Mouse (Mus musculus) intestine, postnatal 0 days (tissue): ENCODE results near the gene Osbpl10. TPM values are rescaled to one million over a fixed set of nuclear protein-coding genes. Genes with fewer than 3 reads are reported as not detected.

Experiments used
- ATAC-seq: fragments of 200-750 bp; cut with Nextera tagmentation; 2 replicates; pipeline ENCODE4 v1.8.0; 2017; ENCODE audit warnings: mild to moderate bottlenecking, moderate TSS enrichment, moderate library complexity
- H3K27ac ChIP-seq: fragments of 300-500 bp; sonication (generic); 2 replicates; pipeline ENCODE4 v1.5.1; 2014; ENCODE audit warnings: mild to moderate bottlenecking, low read depth, low read length, moderate library complexity
- H3K27me3 ChIP-seq: fragments of 300-500 bp; sonication (generic); replicated peaks from 2 replicates; pipeline ENCODE4 v1.6.1; 2014; ENCODE audit warnings: low read length, mixed read lengths; ENCODE audit not compliant: control insufficient read depth, insufficient read depth
- H3K36me3 ChIP-seq: fragments of 300-500 bp; sonication (generic); 2 replicates; pipeline ENCODE4 v1.6.1; 2014; ENCODE audit warnings: mild to moderate bottlenecking, moderate library complexity; ENCODE audit not compliant: control insufficient read depth, insufficient read depth
- H3K4me1 ChIP-seq: fragments of 300-500 bp; sonication (generic); replicated peaks from 2 replicates; pipeline ENCODE4 v1.6.1; 2014; ENCODE audit warnings: antibody characterized with exemption, low read length, mixed read lengths; ENCODE audit not compliant: control insufficient read depth, insufficient read depth
- H3K4me2 ChIP-seq: fragments of 300-500 bp; sonication (generic); replicated peaks from 2 replicates; pipeline ENCODE4 v1.6.1; 2014; ENCODE audit warnings: low read depth, mild to moderate bottlenecking, moderate library complexity
- H3K4me3 ChIP-seq: fragments of 300-500 bp; sonication (generic); 2 replicates; pipeline ENCODE4 v1.5.1; 2014; ENCODE audit warnings: low read depth, low read length
- H3K9ac ChIP-seq: fragments of 300-500 bp; sonication (generic); 2 replicates; pipeline ENCODE4 v1.6.1; 2014; ENCODE audit warnings: mild to moderate bottlenecking, low read depth, low read length
- H3K9me3 ChIP-seq: fragments of 300-500 bp; sonication (generic); 2 replicates; pipeline ENCODE4 v1.6.1; 2016; ENCODE audit warnings: mixed run types; ENCODE audit not compliant: control insufficient read depth
- CTCF ChIP-seq: sonication (generic); IDR thresholded peaks from 2 replicates; pipeline ENCODE4 v1.5.1; 2016; ENCODE audit warnings: low read depth, mild to moderate bottlenecking, control low read depth, antibody characterized with exemption, moderate library complexity
- WGBS: fragments of 180-500 bp; shearing (Covaris S2); extraction: QIAGEN DNeasy Blood & Tissue Kit; methylation state at CpG from one replicate; pipeline ENCODE4 v1.1.7; 2014; 5-methylcytosine and 5-hydroxymethylcytosine counted together
- polyA plus RNA-seq: library from polyadenylated mRNA; unstranded; fragments of >200 nt; fragmentation: Nextera tagmentation; extraction: Ambion mirVana; gene quantifications from 2 replicates; pipeline ENCODE4 v1.2.1, GENCODE M21; 2015

Gene Osbpl10
- polyA plus RNA-seq, 1 experiment from 2014 or later = 4.3 TPM

DNA sequence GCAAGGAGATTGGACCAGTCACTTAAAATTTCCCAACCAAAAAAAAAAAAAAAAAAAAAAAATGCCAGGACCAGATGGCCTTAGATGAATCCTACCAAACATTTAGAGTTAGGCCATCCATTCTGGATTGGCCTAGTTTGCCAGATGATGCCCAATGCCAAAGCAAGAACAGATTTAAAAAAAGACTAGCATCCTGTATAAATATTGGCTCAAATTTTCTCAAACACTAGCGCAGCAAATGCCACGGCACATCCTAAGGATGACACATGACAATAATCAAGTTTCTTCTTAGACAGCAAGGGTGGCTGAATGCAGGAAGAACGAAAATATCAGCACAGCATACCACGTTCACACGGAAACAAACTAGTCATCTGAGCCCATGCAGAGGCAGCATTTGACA, 255.4 kb downstream of the Osbpl10 start:
- ATAC-seq = no peak
- no peaks in the 10 kb centered on the region for H3K9me3 ChIP-seq
- no peaks in the 10 kb centered on the region for H3K27me3 ChIP-seq
- TF ChIP-seq CTCF = no peak
- 90% methylated on average over 5 of the region's 5 CpGs for WGBS
- no peak overlapping the region for H3K4me2 ChIP-seq
- peaks cover 8% of the 10 kb centered on the region for H3K36me3 ChIP-seq
- no peak overlapping the region for H3K9ac ChIP-seq
- no peak overlapping the region for H3K27ac ChIP-seq
- no peaks in the 10 kb centered on the region for H3K4me1 ChIP-seq
- H3K4me3 ChIP-seq = no peak overlapping the region

DNA sequence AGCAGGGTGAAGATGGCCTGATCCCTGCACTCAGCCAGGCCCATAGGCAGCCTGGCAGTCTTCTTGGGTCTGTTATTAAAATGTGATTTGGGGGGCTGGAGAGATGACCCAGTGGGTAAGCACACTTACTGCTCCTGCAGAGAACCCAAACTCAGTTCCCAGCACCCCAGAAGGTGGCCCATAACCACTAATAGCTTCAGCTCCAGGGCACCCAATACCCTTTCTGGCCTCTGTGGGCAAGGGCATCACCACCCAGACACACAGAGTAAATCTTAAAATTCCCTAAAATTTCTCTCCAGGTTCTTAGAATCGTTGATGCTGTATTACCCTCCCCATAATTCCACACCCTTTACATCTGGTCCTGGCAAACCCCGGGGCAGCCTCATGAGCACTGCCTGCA, 256.2 kb downstream of the Osbpl10 start:
- Histone ChIP-seq H3K27ac (no peak overlapping the region), H3K9ac (no peak overlapping the region), H3K4me3 (no peak overlapping the region), H3K36me3 (peaks cover 8% of the 10 kb centered on the region), H3K27me3 (no peaks in the 10 kb centered on the region), H3K4me2 (no peak overlapping the region), H3K4me1 (no peaks in the 10 kb centered on the region), H3K9me3 (no peaks in the 10 kb centered on the region)
- ATAC-seq = no peak
- no peak for TF ChIP-seq CTCF
- 92% methylated on average over 2 of the region's 2 CpGs for WGBS

DNA sequence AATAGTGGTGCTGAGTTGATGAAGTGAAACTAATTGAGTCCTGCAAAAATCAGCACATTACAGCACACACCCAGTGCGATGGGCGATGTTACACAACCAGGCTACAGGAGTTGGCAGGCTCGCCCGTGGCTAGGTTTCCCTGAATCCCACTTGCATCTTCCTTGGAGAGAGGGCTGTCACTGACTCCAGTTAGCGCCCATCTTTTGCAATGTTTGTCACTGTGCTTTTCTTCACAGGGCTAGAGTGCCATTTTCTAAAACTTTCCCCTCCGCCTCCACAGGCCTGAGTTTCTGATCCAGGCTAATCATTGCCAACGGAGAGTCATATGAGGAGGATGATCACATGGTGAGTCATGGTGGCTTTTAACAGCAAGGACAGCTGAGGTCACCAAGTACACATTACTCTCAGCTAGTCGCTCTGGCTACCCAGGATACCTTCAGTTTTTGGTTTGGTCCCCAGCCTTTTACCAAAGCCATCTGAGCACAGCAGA, 258.0 kb downstream of the Osbpl10 start:
- 61% methylated on average over 8 of the region's 8 CpGs for WGBS
- H3K4me1 ChIP-seq = no peaks in the 10 kb centered on the region
- H3K9ac ChIP-seq = no peak overlapping the region
- no peak overlapping the region for H3K4me2 ChIP-seq
- TF ChIP-seq CTCF = no peak
- H3K27me3 ChIP-seq = no peaks in the 10 kb centered on the region
- no peaks in the 10 kb centered on the region for H3K9me3 ChIP-seq
- ATAC-seq = peak; percentile 71
- no peak overlapping the region for H3K4me3 ChIP-seq
- peaks cover 14% of the 10 kb centered on the region for H3K36me3 ChIP-seq
- H3K27ac ChIP-seq = peak overlapping the region; percentile 57

DNA sequence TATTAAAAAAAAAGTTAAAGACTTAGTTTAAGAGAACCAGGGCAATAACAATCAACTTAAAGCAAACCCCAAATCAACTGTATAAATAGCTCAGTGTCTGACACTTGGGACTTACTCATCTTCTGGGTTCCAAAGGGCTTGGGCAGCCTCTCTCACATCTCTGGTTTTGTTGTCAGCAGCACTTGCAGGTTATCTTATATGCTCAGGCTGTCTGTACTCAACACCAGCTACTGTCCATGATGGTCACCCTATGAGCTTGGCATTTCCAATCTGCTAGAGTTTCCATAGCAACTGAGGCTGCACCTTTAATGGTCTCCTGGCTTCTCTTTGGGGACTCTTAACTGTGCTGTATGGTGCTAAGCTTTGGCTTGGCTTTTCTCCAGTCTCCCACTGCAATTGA, 259.6 kb downstream of the Osbpl10 start:
- H3K27ac ChIP-seq = no peak overlapping the region
- H3K36me3 ChIP-seq = peaks cover 23% of the 10 kb centered on the region
- no peak for ATAC-seq
- H3K4me2 ChIP-seq = no peak overlapping the region
- H3K9me3 ChIP-seq = no peaks in the 10 kb centered on the region
- TF ChIP-seq CTCF = no peak
- H3K4me3 ChIP-seq = no peak overlapping the region
- no peaks in the 10 kb centered on the region for H3K27me3 ChIP-seq
- H3K9ac ChIP-seq = no peak overlapping the region
- no peaks in the 10 kb centered on the region for H3K4me1 ChIP-seq

DNA sequence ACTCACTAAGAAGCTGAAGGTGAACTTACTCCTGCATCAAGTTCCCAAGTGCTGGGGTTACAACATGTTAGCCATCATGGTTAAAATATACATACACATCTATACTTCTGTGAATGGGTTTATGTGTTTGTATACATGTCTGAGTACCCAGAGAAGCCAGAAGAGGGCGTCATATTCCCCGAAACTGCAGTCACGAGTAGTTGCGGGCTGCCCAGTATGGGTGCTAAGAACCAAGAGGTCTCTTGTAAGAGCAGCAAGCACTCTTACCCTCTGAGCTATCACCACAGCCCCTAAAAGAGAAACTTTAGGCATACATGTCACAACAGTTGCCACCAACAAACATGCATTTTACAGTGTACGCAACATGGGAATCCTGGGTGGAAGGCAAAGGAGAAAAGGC, 261.5 kb downstream of the Osbpl10 start:
- H3K9me3 ChIP-seq = no peaks in the 10 kb centered on the region
- 0 out of 2 replicates have a peak, but pooled peaks have one; percentile 17 for TF ChIP-seq CTCF
- no peak overlapping the region for H3K4me2 ChIP-seq
- no peaks in the 10 kb centered on the region for H3K4me1 ChIP-seq
- H3K27ac ChIP-seq = no peak overlapping the region
- H3K4me3 ChIP-seq = no peak overlapping the region
- no peaks in the 10 kb centered on the region for H3K27me3 ChIP-seq
- peaks cover 41% of the 10 kb centered on the region for H3K36me3 ChIP-seq
- WGBS = 97% methylated on average over 5 of the region's 5 CpGs
- no peak overlapping the region for H3K9ac ChIP-seq
- no peak for ATAC-seq

DNA sequence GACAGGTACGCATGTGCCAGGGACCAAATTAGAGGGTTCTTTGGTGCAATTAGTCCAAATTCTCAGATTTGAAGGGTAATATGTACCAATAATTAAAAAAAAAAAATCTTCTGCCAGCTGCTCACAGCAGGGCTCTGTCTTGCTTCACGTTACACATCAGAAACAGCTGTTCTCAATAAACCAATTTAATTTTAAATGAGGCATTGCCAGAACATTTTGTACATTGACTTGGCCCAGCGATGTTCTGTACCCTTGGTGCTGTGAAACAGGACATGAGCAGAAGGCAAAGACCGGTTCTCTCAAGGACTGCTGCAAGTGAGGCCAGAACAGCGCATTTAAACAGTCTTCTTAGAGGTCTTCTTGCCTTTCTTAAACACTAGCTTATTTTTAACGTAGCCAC, 265.3 kb downstream of the Osbpl10 start:
- ATAC-seq = no peak
- H3K9me3 ChIP-seq = no peaks in the 10 kb centered on the region
- no peak overlapping the region for H3K9ac ChIP-seq
- no peak overlapping the region for H3K4me3 ChIP-seq
- 85% methylated on average over 6 of the region's 6 CpGs for WGBS
- H3K4me2 ChIP-seq = no peak overlapping the region
- H3K4me1 ChIP-seq = no peaks in the 10 kb centered on the region
- H3K27ac ChIP-seq = no peak overlapping the region
- TF ChIP-seq CTCF = no peak
- peaks cover 73% of the 10 kb centered on the region for H3K36me3 ChIP-seq
- H3K27me3 ChIP-seq = no peaks in the 10 kb centered on the region

DNA sequence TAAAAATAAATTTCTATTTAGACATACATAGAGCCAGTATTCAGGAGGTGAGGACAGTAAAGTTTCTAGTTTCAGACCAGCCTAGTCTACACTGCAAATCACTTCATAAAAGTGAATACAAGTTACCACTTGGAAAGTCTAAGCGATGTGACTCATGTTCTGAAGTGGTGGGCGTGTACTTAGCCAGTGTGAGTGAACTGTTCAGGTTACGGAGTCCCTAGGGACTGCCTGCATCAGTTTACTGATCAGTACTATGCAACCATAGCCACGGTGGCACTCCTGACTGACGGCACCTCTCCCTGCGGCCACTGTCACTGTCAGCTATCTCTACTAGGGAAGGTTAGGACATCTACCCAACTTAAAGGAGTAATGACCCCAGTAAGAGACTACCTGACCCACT, 266.7 kb downstream of the Osbpl10 start:
- no peaks in the 10 kb centered on the region for H3K4me1 ChIP-seq
- H3K27ac ChIP-seq = peak overlapping the region; percentile 4; the same call in 1 of the 2 replicates
- H3K9ac ChIP-seq = no peak overlapping the region
- no peaks in the 10 kb centered on the region for H3K27me3 ChIP-seq
- 71% methylated on average over 6 of the region's 6 CpGs for WGBS
- no peak for TF ChIP-seq CTCF
- ATAC-seq = 0 out of 2 replicates have a peak, but pooled peaks have one; percentile 38
- peaks cover 86% of the 10 kb centered on the region for H3K36me3 ChIP-seq
- no peak overlapping the region for H3K4me3 ChIP-seq
- no peak overlapping the region for H3K4me2 ChIP-seq
- H3K9me3 ChIP-seq = no peaks in the 10 kb centered on the region
